Mouse (Mus musculus): ENCODE measurements around the gene Frg2f1.

DNA sequence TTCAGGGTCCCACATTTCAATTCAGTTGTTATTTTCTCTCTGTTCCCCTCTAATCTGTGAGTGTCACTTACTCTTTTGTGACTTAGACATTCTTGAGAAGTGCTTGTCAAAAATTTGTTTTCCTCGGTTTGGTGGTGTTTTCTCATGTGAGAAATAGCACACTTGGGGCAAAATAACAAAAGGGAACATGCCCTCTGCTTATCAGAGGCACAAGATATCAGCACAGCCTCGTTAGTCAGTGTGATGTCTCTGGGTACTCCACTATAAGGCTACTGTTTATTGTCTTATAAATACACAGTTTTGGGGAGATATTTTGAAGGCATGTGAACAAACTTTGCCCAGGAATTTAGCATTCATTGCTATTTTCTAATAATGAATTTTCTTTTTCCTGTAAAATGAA lies 35.2 kb upstream of the Frg2f1 start:
- TF ChIP-seq GATA1 (IDR thresholded peaks at IDR 0.05; ENCODE audit: low read length) = no peak
- TF ChIP-seq TAL1 (IDR thresholded peaks at IDR 0.05; ENCODE audit: low read length) = no peak
